Mouse (Mus musculus) liver, postnatal 0 days (tissue): ENCODE measurements around the gene S1pr2. TPM values are rescaled to one million over a fixed set of nuclear protein-coding genes. Genes with fewer than 3 reads are reported as not detected.

ENCODE experiments used
- ATAC-seq: fragments of 200-750 bp; cut with Nextera tagmentation; 2 replicates; pipeline ENCODE4 v1.8.0; 2017; ENCODE audit warnings: mild to moderate bottlenecking, moderate library complexity
- DNase-seq: peaks from one replicate; pipeline ENCODE4 v3.0.0-alpha.2; 2016
- H3K27ac ChIP-seq: fragments of 300-500 bp; sonication (generic); 2 replicates; pipeline ENCODE4 v1.5.1; 2014; ENCODE audit warnings: antibody characterized with exemption, moderate library complexity, mild to moderate bottlenecking, low read depth
- H3K27me3 ChIP-seq: fragments of 300-500 bp; sonication (generic); 2 replicates; pipeline ENCODE4 v1.6.1; 2014; ENCODE audit warnings: low read length, control low read depth, mixed read lengths; ENCODE audit not compliant: insufficient read depth
- H3K36me3 ChIP-seq: fragments of 300-500 bp; sonication (generic); replicated peaks from 2 replicates; pipeline ENCODE4 v1.6.1; 2014; ENCODE audit warnings: mild to moderate bottlenecking, control low read depth, low read length, moderate library complexity, mixed read lengths; ENCODE audit not compliant: insufficient read depth
- H3K4me1 ChIP-seq: fragments of 300-500 bp; sonication (generic); 2 replicates; pipeline ENCODE4 v1.6.1; 2014; ENCODE audit warnings: antibody characterized with exemption, mild to moderate bottlenecking, control low read depth; ENCODE audit not compliant: insufficient read depth
- H3K4me2 ChIP-seq: fragments of 300-500 bp; sonication (generic); 2 replicates; pipeline ENCODE4 v1.6.1; 2014; ENCODE audit warnings: low read depth, mild to moderate bottlenecking, low read length, moderate library complexity, mixed read lengths
- H3K4me3 ChIP-seq: fragments of 300-500 bp; sonication (generic); 2 replicates; pipeline ENCODE4 v1.5.1; 2014; ENCODE audit warnings: low read depth, low read length
- H3K9ac ChIP-seq: fragments of 300-500 bp; sonication (generic); replicated peaks from 2 replicates; pipeline ENCODE4 v1.6.1; 2014; ENCODE audit warnings: mild to moderate bottlenecking, moderate library complexity
- H3K9me3 ChIP-seq: fragments of 300-500 bp; sonication (generic); 2 replicates; pipeline ENCODE4 v1.6.1; 2016; ENCODE audit warnings: mild to moderate bottlenecking, control low read depth, low read length, mixed read lengths
- CTCF ChIP-seq: sonication (generic); IDR thresholded peaks from 2 replicates; pipeline ENCODE4 v1.5.1; 2016; ENCODE audit warnings: antibody characterized with exemption, low read depth
- EP300 ChIP-seq: IDR thresholded peaks from 2 replicates; pipeline ENCODE4 v1.6.1; 2016; ENCODE audit warnings: antibody characterized with exemption, low read depth, mild to moderate bottlenecking
- WGBS: fragments of 180-500 bp; shearing (Covaris S2); extraction: QIAGEN DNeasy Blood & Tissue Kit; methylation state at CpG from one replicate; pipeline ENCODE4 v1.1.7; 2014; ENCODE audit not compliant: insufficient replicate concordance; 5-methylcytosine and 5-hydroxymethylcytosine counted together
- polyA plus RNA-seq: library from polyadenylated mRNA; unstranded; fragments of >200 nt; fragmentation: Nextera tagmentation; extraction: Ambion mirVana; gene quantifications from 2 replicates; pipeline ENCODE4 v1.2.1, GENCODE M21; 2015

The S1pr2 gene
- polyA plus RNA-seq, result 2.4 and 3.1 TPM in 2 replicates

GRCm38 (mm10) chr9:20976216-20976960, at the start of gene S1pr2:
TSS of gene S1pr2 (minus strand) at chr9:20976781.
- H3K4me2 ChIP-seq, result peak within 1 kb of the TSS; percentile 97
- peak within 1 kb of the TSS; percentile 77 for H3K27ac ChIP-seq

GRCm38 (mm10) chr9:21025258-21025810, 48.8 kb upstream of the S1pr2 start:
- Histone ChIP-seq H3K27me3 (no peaks in the 10 kb centered on the region), H3K4me2 (no peak overlapping the region)
- no peak for ATAC-seq

More at GRCm38 (mm10) chr9:20976216-20976960, at the start of gene S1pr2:
- TF ChIP-seq EP300 (no peak), CTCF (no peak)
- under 1% methylated on average over 42 of the region's 47 CpGs for WGBS
- H3K36me3 ChIP-seq, result no peaks in the 10 kb centered on the region
- H3K9ac ChIP-seq, result peak within 1 kb of the TSS; percentile 69
- DNase-seq (peak; percentile 81), ATAC-seq (peak; percentile 77)
- H3K27me3 ChIP-seq, result 0 out of 2 replicates have a peak, but pooled peaks cover 6% of the 10 kb centered on the region
- no peaks in the 10 kb centered on the region for H3K9me3 ChIP-seq
- peak within 1 kb of the TSS; percentile 69 for H3K4me3 ChIP-seq
- peaks cover 22% of the 10 kb centered on the region for H3K4me1 ChIP-seq

GRCm38 (mm10) chr9:21022726-21023125, 46.1 kb upstream of the S1pr2 start:
- peaks cover 38% of the 10 kb centered on the region for H3K36me3 ChIP-seq
- H3K4me3 ChIP-seq, result no peak overlapping the region
- H3K4me2 ChIP-seq, result no peak overlapping the region
- H3K27ac ChIP-seq, result no peak overlapping the region
- no peak overlapping the region for H3K9ac ChIP-seq
- no peaks in the 10 kb centered on the region for H3K27me3 ChIP-seq
- peaks cover 2% of the 10 kb centered on the region; the same call in 1 of the 2 replicates for H3K4me1 ChIP-seq
- TF ChIP-seq CTCF (peak; percentile 43), EP300 (no peak)
- no peak for DNase-seq
- H3K9me3 ChIP-seq, result no peaks in the 10 kb centered on the region
- WGBS, result 84% methylated on average over 1 of the region's 1 CpGs
- ATAC-seq, result no peak

More at GRCm38 (mm10) chr9:21025258-21025810, 48.8 kb upstream of the S1pr2 start:
- 75% methylated on average over 19 of the region's 19 CpGs for WGBS
- DNase-seq, result no peak
- Histone ChIP-seq H3K27ac (no peak overlapping the region), H3K4me1 (peaks cover 24% of the 10 kb centered on the region), H3K36me3 (peaks cover 42% of the 10 kb centered on the region), H3K9ac (no peak overlapping the region), H3K9me3 (no peaks in the 10 kb centered on the region), H3K4me3 (no peak overlapping the region)
- TF ChIP-seq EP300, result no peak
- TF ChIP-seq CTCF, result no peak

- H3K27me3 ChIP-seq, result no peaks in the 10 kb centered on the region
- H3K9me3 ChIP-seq, result no peaks in the 10 kb centered on the region
- TF ChIP-seq CTCF, result no peak
- ATAC-seq (no peak), DNase-seq (no peak)
- no peak overlapping the region for H3K4me2 ChIP-seq
- H3K27ac ChIP-seq, result no peak overlapping the region
- no peak overlapping the region for H3K9ac ChIP-seq
- H3K36me3 ChIP-seq, result peaks cover 34% of the 10 kb centered on the region
- no peak overlapping the region for H3K4me3 ChIP-seq
- 69% methylated on average over 6 of the region's 6 CpGs for WGBS
- H3K4me1 ChIP-seq, result peaks cover under 1% of the 10 kb centered on the region
Measured at GRCm38 (mm10) chr9:21022288-21022687, 45.7 kb upstream of the S1pr2 start.

- DNase-seq (no peak), ATAC-seq (no peak)
- Histone ChIP-seq H3K9ac (no peak overlapping the region), H3K27ac (no peak overlapping the region), H3K4me1 (peaks cover 9% of the 10 kb centered on the region), H3K36me3 (peaks cover 25% of the 10 kb centered on the region), H3K9me3 (no peaks in the 10 kb centered on the region), H3K4me2 (no peak overlapping the region), H3K27me3 (no peaks in the 10 kb centered on the region), H3K4me3 (no peak overlapping the region)
- WGBS, result 76% methylated on average over 3 of the region's 3 CpGs
- no peak for TF ChIP-seq EP300
- TF ChIP-seq CTCF, result no peak
Measured at GRCm38 (mm10) chr9:21021363-21021762, 44.8 kb upstream of the S1pr2 start.

GRCm38 (mm10) chr9:21018600-21018999, 42.0 kb upstream of the S1pr2 start:
- WGBS, result 82% methylated on average over 2 of the region's 2 CpGs
- Histone ChIP-seq H3K4me2 (no peak overlapping the region), H3K4me1 (peaks cover 23% of the 10 kb centered on the region), H3K4me3 (no peak overlapping the region), H3K36me3 (peaks cover 19% of the 10 kb centered on the region), H3K27me3 (no peaks in the 10 kb centered on the region; the same call in 1 of the 2 replicates), H3K27ac (no peak overlapping the region), H3K9ac (no peak overlapping the region), H3K9me3 (no peaks in the 10 kb centered on the region)
- DNase-seq, result no peak
- no peak for TF ChIP-seq CTCF
- no peak for TF ChIP-seq EP300
- no peak for ATAC-seq
